Mouse (Mus musculus): ENCODE results near the gene Olfr802. TPM values are rescaled to one million over a fixed set of nuclear protein-coding genes. Genes with fewer than 3 reads are reported as not detected.

Gene Olfr802
- not detected for total RNA-seq (2023)

DNA sequence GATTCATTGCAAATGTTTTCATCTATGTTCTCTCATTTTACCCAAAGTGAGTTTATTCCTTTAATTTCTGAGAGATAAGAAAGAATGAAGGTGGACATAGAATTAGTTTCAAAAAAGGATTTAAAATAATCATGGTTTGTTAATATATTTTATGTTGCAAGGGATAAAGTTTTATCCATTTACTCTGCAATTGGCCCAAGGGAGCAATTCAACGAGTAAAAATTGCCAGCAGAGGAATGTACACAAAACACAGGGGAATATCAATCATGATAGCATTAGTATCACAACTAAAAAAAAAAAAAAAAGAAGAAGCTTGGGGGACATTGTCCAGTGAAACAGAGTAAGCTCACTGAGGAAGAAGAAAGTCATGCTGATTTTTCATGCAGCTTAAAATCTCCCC is at the start of gene Olfr802:
Gene Olfr802 (minus strand): TSS at position 101 of the 400 bp plus-strand sequence.

DNA sequence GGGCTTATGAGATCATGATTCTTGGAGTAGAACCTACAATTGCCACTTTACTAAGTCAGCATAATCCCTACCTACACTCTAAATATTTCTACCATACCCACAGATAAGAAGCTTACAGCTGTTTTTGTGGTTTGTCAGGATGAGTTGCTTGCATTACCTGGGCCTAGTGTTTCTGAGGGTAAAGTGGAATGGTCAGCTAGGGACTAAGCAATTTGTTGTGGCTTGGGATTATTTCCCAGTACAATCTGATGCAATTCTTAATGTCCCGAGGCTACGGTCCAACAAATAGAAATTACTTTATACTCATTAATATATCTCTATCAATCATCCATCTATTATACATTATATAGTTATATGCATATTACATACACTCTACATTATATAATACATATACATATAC is 41.3 kb upstream of the Olfr802 start, which contains the start of gene Olfr805:
Gene Olfr805 (minus strand): TSS at position 101 of the 400 bp plus-strand sequence.

DNA sequence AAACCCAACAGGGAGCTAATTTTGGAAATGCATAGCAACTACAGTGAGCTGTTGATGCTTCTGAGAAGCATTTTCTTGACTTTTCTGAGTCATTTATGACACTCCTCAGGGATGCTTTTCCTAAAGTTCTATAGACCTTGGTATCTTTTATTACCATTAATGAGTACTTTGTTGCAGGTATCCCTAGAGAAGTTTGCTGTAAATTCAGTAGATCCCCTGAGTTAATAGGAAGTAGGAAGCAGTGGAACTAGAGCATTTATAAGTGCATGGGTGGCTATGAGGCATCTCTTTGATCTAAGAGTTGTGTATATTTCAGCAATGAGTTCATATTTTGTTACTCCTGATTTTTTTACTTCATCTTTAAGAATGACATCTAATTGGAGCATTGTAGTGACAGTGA is 14.9 kb upstream of the Olfr802 start, which contains the start of gene Olfr804:
Gene Olfr804 (plus strand): TSS at position 301 of the 400 bp plus-strand sequence.

DNA sequence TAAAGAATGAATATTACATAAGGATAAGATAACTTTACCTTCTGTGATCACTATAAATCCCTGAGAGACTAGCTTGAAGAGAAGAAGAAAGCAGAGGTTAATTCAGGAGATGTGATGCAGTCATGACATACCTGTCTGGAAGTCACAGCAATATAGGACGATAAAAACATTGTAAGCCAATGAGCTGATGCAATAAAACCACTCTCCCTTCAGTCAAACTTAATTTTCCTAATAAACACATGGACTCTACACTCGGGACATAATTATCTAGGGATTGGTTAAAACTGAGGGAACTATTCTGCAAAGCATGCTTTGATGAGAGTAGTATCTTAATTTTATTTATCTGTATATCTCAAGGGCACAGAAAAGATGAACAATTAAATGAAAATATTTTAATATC is 6.2 kb upstream of the Olfr802 start, which contains the start of gene Olfr803:
Gene Olfr803 (minus strand): TSS at position 101 of the 400 bp plus-strand sequence.

DNA sequence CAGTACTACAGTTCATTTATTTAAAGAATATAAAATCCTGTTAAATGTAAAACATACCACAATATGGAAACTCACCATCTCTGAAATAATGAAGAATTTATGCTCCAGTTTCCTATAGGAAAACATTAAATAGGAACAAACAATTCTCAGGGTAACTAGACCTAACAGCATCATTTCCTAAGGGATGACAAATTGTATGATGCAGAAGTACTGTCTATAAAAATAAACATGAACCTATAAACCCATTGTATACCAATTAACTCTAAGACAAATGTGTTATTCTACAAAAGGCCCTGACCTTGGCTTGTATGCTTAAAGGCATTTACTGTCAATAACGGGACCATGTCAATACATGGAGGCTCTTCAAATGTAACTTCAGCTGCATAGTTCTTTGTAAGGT is 14.2 kb downstream of the Olfr802 start, which contains the start of gene Olfr801:
Gene Olfr801 (minus strand): TSS at position 101 of the 400 bp plus-strand sequence.

DNA sequence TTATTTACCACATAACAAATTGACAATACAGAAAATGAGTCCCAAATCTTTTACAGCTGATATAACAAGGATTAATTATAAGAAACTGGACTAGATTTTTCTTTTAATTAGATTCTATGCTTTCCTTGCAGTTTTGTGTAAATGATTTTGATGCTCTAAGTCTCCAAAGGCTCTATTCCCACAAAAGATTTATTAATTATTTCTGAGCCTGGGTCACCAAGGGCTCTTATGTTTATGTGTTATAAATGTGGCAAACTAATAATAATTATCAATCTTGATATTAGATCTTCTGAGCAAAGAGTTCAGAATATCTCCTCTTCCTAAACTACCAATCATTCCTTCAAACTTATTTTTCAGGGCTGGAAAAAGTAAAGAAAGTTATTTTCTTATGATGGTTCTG is 30.6 kb downstream of the Olfr802 start, which contains the start of gene Olfr800:
Gene Olfr800 (plus strand): TSS at position 301 of the 400 bp plus-strand sequence.

DNA sequence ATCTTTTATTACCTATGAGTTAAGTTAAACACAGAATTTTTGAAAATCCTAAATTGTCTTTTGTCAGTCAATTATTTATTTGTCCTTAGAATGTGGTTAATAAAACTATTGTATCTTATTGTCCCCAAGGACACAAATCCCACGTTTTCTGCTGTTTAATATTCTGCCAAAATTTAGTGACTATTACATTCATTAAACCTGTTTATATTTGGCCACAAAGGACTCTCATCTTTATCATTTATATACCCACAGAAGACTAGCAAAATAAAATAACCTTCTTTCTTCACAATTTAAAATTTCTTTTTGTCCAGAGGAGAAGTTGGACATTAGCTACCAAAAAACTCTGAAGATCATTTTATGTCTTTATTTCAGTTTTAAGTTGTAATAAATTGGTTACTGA is 50.8 kb downstream of the Olfr802 start, which contains the start of gene Olfr799:
Gene Olfr799 (plus strand): TSS at position 301 of the 400 bp plus-strand sequence.

DNA sequence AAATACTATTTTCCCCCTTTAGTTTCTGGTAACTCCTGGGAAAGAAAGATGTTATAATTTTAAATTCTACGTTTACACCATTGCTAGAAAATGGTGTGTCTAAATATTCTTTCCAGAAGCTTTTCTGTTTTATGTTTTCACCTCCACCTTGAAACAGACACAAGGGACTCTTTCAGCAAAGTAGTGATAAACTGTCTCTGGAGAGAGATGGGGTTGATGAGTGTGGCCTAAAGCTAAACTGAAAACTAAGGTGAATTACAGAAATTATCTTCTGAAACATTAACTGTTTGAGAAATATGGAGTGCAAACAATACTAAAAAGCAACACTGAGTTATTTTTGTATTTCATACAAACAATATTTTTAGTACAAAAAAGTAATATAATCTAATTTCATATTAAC is 60.1 kb downstream of the Olfr802 start, which contains the start of gene Olfr798:
Gene Olfr798 (minus strand): TSS at position 101 of the 400 bp plus-strand sequence.

Other genes with a start within 250 kb of the Olfr802 start
- gene Olfr787, start 226.3 kb downstream of the Olfr802 start, total RNA-seq (2023): not detected
- gene Olfr788, start 217.2 kb downstream of the Olfr802 start, total RNA-seq (2023): not detected
- not detected for gene Olfr789, start 203.4 kb downstream of the Olfr802 start, total RNA-seq (2023)
- not detected for gene Olfr790, start 189.7 kb downstream of the Olfr802 start, total RNA-seq (2023)
- gene Olfr791, start 166.4 kb downstream of the Olfr802 start, total RNA-seq (2023): not detected
- gene Olfr792, start 149.0 kb downstream of the Olfr802 start, total RNA-seq (2023): not detected
- not detected for gene Olfr794, start 120.5 kb downstream of the Olfr802 start, total RNA-seq (2023)
- gene Olfr796, start 75.6 kb downstream of the Olfr802 start, total RNA-seq (2023): not detected
- not detected for gene Olfr798, start 60.2 kb downstream of the Olfr802 start, total RNA-seq (2023)
- not detected for gene Olfr799, start 50.7 kb downstream of the Olfr802 start, total RNA-seq (2023)
- gene Olfr800, start 30.5 kb downstream of the Olfr802 start, total RNA-seq (2023): not detected
- not detected for gene Olfr801, start 14.3 kb downstream of the Olfr802 start, total RNA-seq (2023)
- gene Olfr803, start 6.1 kb upstream of the Olfr802 start, total RNA-seq (2023): not detected
- gene Olfr804, start 15.0 kb upstream of the Olfr802 start, total RNA-seq (2023): not detected
- not detected for gene Olfr805, start 41.2 kb upstream of the Olfr802 start, total RNA-seq (2023)
- gene Olfr806, start 53.8 kb upstream of the Olfr802 start, total RNA-seq (2023): not detected
- not detected for gene Olfr807, start 69.6 kb upstream of the Olfr802 start, total RNA-seq (2023)
- not detected for gene Olfr808, start 77.3 kb upstream of the Olfr802 start, total RNA-seq (2023)
- not detected for gene Olfr809, start 86.5 kb upstream of the Olfr802 start, total RNA-seq (2023)
- not detected for gene Olfr810, start 106.7 kb upstream of the Olfr802 start, total RNA-seq (2023)
- not detected for gene Olfr811, start 116.2 kb upstream of the Olfr802 start, total RNA-seq (2023)
- gene Olfr812, start 157.9 kb upstream of the Olfr802 start, total RNA-seq (2023): not detected
- gene Olfr813, start 167.2 kb upstream of the Olfr802 start, total RNA-seq (2023): not detected
- not detected for gene Olfr814, start 191.7 kb upstream of the Olfr802 start, total RNA-seq (2023)
- gene Olfr815, start 217.7 kb upstream of the Olfr802 start, total RNA-seq (2023): not detected
- gene Olfr816, start 227.4 kb upstream of the Olfr802 start, total RNA-seq (2023): not detected